Mouse (Mus musculus) kidney, adult 8-10 months (tissue): ENCODE measurements around the gene Paxip1.

ENCODE experiments used
- DNase-seq, 2 experiments: peaks; one replicate each; pipeline ENCODE4 v3.0.0; 2022

Gene Paxip1

GRCm38 (mm10) chr5:27724460-27724859, 67.0 kb downstream of the Paxip1 start:
- DNase-seq, result no peak

GRCm38 (mm10) chr5:27719311-27719710, 72.2 kb downstream of the Paxip1 start:
- DNase-seq, result no peak

- DNase-seq, result no peak
Measured at GRCm38 (mm10) chr5:27717301-27717700, 74.2 kb downstream of the Paxip1 start.

DNA sequence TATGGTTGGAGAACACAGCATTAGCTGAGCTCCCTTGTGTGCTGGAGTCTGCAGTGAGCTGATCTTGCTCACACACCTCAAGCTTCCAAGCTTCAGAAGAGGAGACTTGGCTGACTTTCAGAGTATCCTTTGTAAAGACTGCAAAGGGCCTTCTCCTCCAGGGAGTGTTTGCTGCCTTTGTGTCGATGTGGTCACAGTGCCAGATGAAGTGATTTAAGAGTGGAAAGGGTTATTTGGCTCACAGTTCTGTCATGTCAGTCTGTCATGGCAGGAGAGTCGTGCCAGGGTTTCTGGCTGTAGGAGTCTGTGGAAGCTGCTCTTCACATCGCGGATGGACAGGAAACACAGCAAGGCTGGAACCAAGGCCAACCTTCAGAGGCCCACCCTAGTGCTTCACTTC, 75.5 kb downstream of the Paxip1 start:
- no peak for DNase-seq

DNA sequence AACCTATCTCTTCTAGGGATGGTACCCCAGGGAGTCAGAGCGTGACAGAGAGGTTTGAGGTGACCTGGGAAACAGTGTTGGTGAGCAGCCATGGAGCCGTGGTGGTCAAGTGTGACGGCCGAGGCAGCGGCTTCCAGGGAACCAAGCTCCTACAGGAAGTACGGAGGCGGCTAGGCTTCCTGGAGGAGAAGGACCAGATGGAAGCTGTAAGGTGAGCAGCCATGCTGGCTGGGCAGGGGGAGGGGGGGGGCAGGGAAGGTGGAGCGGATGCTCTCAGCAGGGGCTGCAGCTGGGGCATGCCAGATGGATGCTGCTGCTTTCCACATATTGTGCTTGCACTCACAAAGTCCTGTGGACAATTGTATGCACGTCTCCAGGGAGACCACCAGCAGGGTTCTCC, 77.1 kb downstream of the Paxip1 start:
- DNase-seq, result no peak

DNA sequence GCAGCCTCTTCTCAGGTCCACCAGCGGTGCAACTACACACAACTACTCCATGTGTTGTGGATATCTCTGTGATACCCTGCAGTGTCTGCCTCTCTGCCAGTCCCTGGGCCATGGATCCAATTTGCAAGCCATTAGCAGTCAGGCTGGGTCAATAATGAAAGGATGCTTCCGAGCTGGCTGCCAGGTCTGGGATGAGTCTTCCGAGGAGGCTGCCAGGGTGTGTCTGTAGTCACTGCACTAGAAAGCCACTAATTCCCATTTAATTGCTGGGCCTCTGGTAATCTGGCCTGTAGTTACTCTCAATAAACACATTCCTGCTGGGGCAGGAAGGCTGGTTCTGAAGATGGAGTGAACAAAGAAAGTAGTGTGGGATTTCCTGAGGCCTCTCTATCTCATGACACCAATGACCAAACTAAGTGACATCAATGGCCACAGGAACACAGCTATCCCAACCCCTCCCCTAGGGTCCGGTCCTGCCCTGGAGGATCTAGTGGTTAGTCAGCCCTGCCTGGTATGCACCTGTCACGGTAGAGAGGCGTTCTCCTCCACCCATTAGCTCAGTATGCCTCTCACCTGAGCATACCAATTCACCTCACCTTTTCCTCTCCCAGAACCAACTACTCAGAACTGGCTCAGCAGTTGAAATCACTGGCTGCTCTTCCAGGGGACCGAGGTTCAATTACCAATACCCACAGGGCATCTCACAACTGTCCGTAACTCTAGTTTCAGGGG, 79.9 kb downstream of the Paxip1 start:
- no peak for DNase-seq

GRCm38 (mm10) chr5:27708209-27708608, 83.3 kb downstream of the Paxip1 start:
- DNase-seq, result no peak

GRCm38 (mm10) chr5:27707283-27707682, 84.2 kb downstream of the Paxip1 start:
- DNase-seq, result no peak

- no peak for DNase-seq
Measured at GRCm38 (mm10) chr5:27706551-27706950, 84.9 kb downstream of the Paxip1 start.

GRCm38 (mm10) chr5:27705020-27705419, 86.5 kb downstream of the Paxip1 start:
- no peak for DNase-seq

DNA sequence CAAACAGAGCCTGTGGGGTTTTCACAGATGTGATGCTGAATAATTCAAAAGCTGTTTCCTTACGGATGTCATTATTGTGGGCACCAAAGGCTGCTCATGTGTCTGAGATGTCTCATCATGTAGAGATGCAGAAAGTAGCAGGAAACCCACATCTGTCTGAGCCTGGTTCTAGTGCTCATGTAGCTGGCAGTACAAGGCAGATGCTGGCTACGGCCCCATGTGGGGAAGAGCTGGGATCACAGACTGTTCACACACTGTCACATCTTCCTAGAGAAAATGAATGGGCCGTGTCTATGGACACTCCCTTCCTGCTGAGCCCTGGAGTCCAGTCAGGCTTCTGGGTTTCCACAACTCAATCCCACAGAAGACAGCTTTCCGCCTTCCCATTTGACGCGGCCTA, 89.0 kb downstream of the Paxip1 start:
- no peak for DNase-seq
